Mouse (Mus musculus) small intestine, adult 2 months (tissue): ENCODE data around the gene Cblc. TPM values are rescaled to one million over a fixed set of nuclear protein-coding genes. Genes with fewer than 3 reads are reported as not detected.

Experiments
- H3K27ac ChIP-seq: fragments of 200-500 bp; 2 replicates; pipeline ENCODE4 v1.5.1; 2012; ENCODE audit warnings: low read depth, low read length, control low read depth, inconsistent platforms; ENCODE audit not compliant: insufficient read depth
- H3K27me3 ChIP-seq: fragments of 200-500 bp; 2 replicates; pipeline ENCODE4 v1.6.1; 2012; ENCODE audit warnings: mild to moderate bottlenecking, moderate library complexity, low read length, inconsistent platforms; ENCODE audit not compliant: control insufficient read depth, insufficient read depth
- H3K36me3 ChIP-seq: fragments of 200-500 bp; 2 replicates; pipeline ENCODE4 v1.6.1; 2012; ENCODE audit warnings: mild to moderate bottlenecking, low read length, control low read depth, inconsistent platforms; ENCODE audit not compliant: control insufficient read depth, insufficient read depth
- H3K4me1 ChIP-seq: fragments of 200-500 bp; 2 replicates; pipeline ENCODE4 v1.6.1; 2012; ENCODE audit warnings: low read length, inconsistent platforms, mixed read lengths; ENCODE audit not compliant: control insufficient read depth, insufficient read depth, insufficient read length
- H3K4me3 ChIP-seq: fragments of 200-500 bp; 2 replicates; pipeline ENCODE4 v1.5.1; 2012; ENCODE audit warnings: low read depth, mild to moderate bottlenecking, control low read depth, inconsistent platforms, low read length, moderate library complexity
- CTCF ChIP-seq: fragments of 200-500 bp; IDR thresholded peaks from 2 replicates; pipeline ENCODE4 v1.5.1; 2012; ENCODE audit warnings: low read depth, mild to moderate bottlenecking, control low read depth, inconsistent platforms, low read length, moderate library complexity, mixed read lengths; ENCODE audit not compliant: insufficient replicate concordance, insufficient read length; ENCODE audit errors: extremely low read depth
- POLR2A ChIP-seq: fragments of 200-500 bp; IDR thresholded peaks from 2 replicates; pipeline ENCODE4 v1.6.1; 2012; ENCODE audit warnings: low read depth, mild to moderate bottlenecking, control low read depth, inconsistent platforms, low read length, moderate library complexity
- WGBS: fragments of 180-500 bp; shearing (Covaris S2); methylation state at CpG from one replicate; pipeline ENCODE4 v1.1.7; 2018; 5-methylcytosine and 5-hydroxymethylcytosine counted together
- polyA plus RNA-seq: library from polyadenylated mRNA; depleted of rRNA; stranded (reverse); fragments of >200 nt; gene quantifications from 2 replicates; pipeline ENCODE4 v1.2.3, GENCODE M21; 2012; rRNA removed

The Cblc gene
- 56.7 and 145 TPM in 2 replicates for polyA plus RNA-seq

DNA sequence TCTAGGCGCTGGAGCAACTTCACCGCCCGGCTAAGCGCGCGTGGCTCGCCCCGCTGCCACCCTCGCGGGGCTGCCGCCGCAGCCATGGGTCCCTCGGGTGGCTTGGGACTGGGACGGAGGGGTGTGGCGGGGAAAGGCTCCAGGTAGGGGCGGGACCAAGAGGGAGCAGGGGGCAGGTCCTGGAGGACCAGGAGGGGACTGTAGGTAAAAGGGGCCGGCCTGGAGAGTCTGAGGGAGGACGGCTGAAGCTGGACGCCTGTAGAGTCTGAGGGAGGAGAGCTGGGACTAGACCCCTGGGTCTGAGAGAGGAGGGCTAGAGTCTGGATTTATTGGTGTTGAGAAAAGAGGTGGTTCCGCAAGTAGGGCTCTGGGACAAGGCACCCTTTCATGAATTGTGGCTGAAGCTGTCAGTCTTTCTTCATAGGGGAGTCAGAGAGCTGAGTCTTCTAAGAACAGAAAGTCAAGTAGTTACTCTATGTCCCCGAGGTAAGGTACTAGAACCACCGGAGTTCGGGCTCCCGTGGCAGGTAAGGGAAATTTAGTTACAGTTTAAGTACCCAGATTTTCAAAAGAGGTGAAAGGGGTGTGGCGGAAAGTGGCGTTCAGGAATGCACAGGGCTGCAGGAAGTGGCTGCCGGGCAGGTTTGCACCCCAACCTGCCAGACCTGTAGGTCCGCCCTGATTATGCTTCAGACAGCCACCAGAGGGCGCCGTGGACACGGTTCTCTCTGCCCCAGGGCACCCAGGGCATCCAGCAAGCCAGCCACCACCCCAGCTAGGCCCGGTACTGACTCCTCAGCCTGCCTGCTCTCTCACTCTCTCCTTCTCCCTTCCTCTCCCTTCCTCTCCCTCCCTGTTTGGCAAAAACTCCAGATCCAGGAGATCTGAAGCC lies at the start of gene Cblc:
TSS of gene Cblc (minus strand) at position 113 of the 892 bp plus-strand sequence.
- peak within 1 kb of the TSS; percentile 92 for H3K27ac ChIP-seq
- peaks cover 10% of the 10 kb centered on the region for H3K4me1 ChIP-seq
- H3K36me3 ChIP-seq = peaks cover 5% of the 10 kb centered on the region
- 1% methylated on average over 32 of the region's 32 CpGs for WGBS
- no peaks in the 10 kb centered on the region for H3K27me3 ChIP-seq
- peak within 1 kb of the TSS; percentile 84 for H3K4me3 ChIP-seq
- TF ChIP-seq CTCF (peak; percentile 86), POLR2A (peak; percentile 87)

DNA sequence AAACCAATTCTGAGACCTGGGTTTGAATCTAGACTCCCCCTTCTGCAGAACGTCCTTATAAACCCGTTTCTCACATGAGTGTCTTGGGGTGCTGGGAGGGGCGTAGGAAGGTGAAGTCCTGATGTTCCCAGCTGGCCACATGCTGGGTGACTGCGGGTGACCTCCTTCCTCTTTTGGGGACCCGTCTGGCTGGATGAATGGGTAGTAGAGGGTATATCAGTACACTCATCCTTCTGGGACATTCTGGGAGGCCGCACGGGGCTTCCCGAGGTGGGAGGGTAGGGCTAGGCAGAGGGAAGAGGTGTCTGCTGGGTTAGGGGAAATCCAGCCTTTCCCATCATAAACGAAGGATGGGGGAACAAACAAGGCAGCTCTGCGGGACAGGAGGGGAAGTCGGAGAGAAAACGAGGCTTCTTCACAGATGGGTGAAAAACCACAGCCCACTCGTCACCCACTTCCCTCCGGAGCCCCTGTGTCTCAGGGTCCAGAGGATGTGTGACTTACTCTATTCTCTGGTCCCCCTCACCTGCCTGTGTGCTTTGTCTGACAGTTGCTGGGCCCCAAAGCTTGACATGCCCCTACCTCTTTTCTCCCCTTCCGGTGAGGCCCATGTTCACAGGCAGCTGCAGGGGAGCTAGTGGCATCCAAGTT lies 48.0 kb upstream of the Cblc start:
- Histone ChIP-seq H3K36me3 (no peaks in the 10 kb centered on the region), H3K27me3 (no peaks in the 10 kb centered on the region), H3K27ac (no peak overlapping the region), H3K4me1 (peaks cover 21% of the 10 kb centered on the region; the same call in 1 of the 2 replicates), H3K4me3 (no peak overlapping the region)
- TF ChIP-seq CTCF (no peak), POLR2A (no peak)
- WGBS = 74% methylated on average over 15 of the region's 15 CpGs

DNA sequence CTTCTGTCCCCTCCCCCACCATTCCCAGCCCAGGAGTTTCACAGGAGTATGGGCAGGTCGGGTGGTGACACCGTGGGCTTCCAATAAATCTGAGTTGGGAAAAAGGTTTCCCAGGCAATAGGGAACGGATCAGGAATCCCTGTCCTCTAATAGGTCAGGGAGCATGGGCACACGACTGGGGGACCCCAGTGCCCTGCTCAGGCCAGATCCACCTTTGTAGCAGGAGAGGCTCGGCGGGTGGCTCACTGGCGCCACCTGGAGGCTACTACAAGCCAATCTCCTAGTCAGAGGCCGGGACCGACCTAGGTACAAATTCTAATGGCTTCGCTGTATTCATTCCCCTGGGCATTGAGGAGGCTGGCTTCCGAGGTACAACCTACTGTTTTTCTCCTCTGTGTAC lies 47.0 kb upstream of the Cblc start:
- TF ChIP-seq POLR2A (no peak), CTCF (peak; percentile 91)
- Histone ChIP-seq H3K27me3 (no peaks in the 10 kb centered on the region), H3K4me1 (peaks cover 23% of the 10 kb centered on the region; the same call in 1 of the 2 replicates), H3K36me3 (no peaks in the 10 kb centered on the region), H3K27ac (peak overlapping the region; percentile 97), H3K4me3 (peak overlapping the region; percentile 14)
- 3% methylated on average over 11 of the region's 11 CpGs for WGBS

DNA sequence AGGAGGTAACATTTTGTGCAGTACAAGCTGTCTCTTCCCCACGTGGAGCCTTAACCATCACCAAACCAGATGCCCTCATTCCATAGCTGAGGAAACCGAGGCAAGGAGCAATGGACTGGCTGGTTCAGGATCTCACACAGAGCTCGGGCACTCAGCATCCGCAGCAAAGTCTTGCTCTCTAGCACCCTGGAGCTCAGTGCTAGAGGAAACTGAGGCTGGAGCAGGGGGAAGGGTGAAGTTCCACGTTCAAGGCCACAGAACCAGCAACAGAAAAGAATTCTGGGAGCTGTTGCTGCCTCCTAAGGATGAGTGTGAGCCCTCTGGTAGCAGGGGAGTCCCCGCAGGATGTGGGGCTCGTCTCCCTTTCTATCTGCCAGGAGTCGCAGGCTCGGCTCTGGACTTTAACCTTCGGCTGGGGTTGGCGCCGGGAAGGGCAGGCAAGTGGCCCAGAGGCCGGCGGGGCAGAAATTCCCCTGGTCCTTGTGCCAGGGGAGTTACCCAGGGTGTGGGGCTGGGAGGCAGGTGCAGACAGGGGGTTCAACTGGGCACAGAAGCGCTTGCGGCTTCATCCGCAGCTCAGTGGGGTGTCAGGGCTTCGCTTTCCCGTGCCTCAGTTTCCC lies 46.4 kb upstream of the Cblc start:
- TF ChIP-seq CTCF (no peak), POLR2A (peak; percentile 55; the same call in 1 of the 2 replicates)
- Histone ChIP-seq H3K27ac (peak overlapping the region; percentile 97), H3K36me3 (no peaks in the 10 kb centered on the region), H3K4me1 (peaks cover 23% of the 10 kb centered on the region; the same call in 1 of the 2 replicates), H3K27me3 (no peaks in the 10 kb centered on the region), H3K4me3 (peak overlapping the region; percentile 36)
- 15% methylated on average over 19 of the region's 19 CpGs for WGBS

DNA sequence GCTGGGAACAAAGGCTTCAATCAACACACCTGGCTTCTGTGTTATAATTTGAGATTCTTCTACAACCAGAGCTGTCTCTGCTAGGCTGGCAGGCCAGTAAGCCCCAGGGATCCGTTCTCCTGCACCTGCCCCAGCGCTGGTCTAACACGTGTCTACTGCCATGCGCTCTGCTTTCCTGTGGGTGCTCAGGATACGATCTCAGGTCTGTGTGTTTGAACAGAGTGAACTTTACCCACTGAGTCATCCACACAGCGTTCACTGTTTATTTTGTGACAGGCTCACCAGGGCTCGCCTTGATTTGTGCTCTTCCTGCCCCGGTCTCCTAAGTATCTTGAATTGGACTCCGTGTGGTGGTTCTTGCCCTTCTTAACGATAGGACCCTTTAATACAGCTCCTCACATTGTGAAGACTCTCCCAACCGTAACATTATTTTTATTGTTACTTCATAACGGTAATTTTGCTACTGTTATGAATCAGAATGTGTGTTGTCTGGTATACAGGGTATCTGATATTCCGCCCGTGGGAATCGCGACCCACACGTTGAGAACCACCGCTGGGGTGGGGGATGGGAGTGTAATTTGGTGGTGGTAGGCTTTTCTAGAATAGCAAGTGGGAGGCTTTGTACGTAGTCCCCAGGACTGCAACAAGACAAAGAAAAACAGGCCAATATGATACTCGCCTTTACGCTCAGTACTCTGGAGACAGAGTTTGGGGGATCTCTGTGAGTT lies 45.2 kb upstream of the Cblc start:
- TF ChIP-seq POLR2A = no peak
- no peak for TF ChIP-seq CTCF
- Histone ChIP-seq H3K27me3 (no peaks in the 10 kb centered on the region), H3K36me3 (no peaks in the 10 kb centered on the region), H3K4me3 (no peak overlapping the region), H3K4me1 (peaks cover 25% of the 10 kb centered on the region; the same call in 1 of the 2 replicates), H3K27ac (peak overlapping the region; percentile 97)
- WGBS = 31% methylated on average over 21 of the region's 21 CpGs

DNA sequence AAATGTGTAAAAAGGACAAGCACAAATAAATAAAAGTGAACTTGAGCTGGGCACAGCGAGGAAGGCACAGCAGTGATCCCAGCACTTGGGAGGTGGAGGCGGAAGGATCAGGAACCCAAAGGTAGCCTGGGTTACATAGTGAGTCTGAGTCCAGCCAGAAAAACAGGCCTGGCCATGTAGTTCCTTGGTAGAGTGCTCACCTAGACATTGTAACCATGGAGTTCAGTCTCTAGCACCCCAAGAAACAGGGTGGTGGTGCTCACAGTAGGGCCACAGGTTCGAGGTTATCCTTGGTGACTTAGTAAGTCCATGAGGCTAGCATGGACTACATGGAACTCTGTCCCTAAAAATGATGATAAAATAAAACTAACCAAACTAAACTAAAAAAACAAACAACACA lies 44.3 kb upstream of the Cblc start:
- WGBS = 81% methylated on average over 3 of the region's 3 CpGs
- Histone ChIP-seq H3K36me3 (no peaks in the 10 kb centered on the region), H3K27me3 (no peaks in the 10 kb centered on the region), H3K4me3 (no peak overlapping the region), H3K4me1 (peaks cover 31% of the 10 kb centered on the region; the same call in 1 of the 2 replicates), H3K27ac (peak overlapping the region; percentile 94)
- TF ChIP-seq CTCF (no peak), POLR2A (no peak)
